Mouse (Mus musculus): ENCODE measurements around the gene Alyref. TPM values are rescaled to one million over a fixed set of nuclear protein-coding genes. Genes with fewer than 3 reads are reported as not detected.

The Alyref gene
- total and polyA plus RNA-seq, 3 experiments, result 600 to 1,072 TPM; not detected in 1

GRCm38 (mm10) chr11:120572752-120573584 is 25.2 kb downstream of the Alyref start, which contains the start of gene P4hb (continued):
- TF ChIP-seq MEF2A (IDR thresholded peaks at IDR 0.05; ENCODE audit: extremely low read depth, insufficient replicate concordance, low read depth, low read length, poor library complexity, severe bottlenecking) (peak; percentile 17; the same call in 1 of the 2 replicates), HCFC1 (IDR thresholded peaks at IDR 0.05; ENCODE audit: low read depth, low read length) (peak; percentile 83), CTCF (IDR thresholded peaks at IDR 0.05 in 2 of 3, conservative IDR thresholded peaks at IDR 0.05 in 1 of 3; ENCODE audit: control insufficient read depth in 1 of 3, insufficient read depth in 1 of 3, low read depth in 2 of 3, low read length in 3 of 3, poor library complexity in 1 of 3, severe bottlenecking in 1 of 3) (no peak; a peak in 1 of 6 replicates), SIN3A (IDR thresholded peaks at IDR 0.05; ENCODE audit: low read length) (peak; percentile 89), UBTF (IDR thresholded peaks at IDR 0.05; ENCODE audit: borderline replicate concordance, insufficient read depth, low read depth, low read length) (no peak), GATA1 (IDR thresholded peaks at IDR 0.05; ENCODE audit: low read depth, low read length) (no peak), GABPA (IDR thresholded peaks at IDR 0.05; ENCODE audit: low read depth, low read length) (no peak), KAT2A (conservative IDR thresholded peaks at IDR 0.05; ENCODE audit: low read depth, low read length) (peak; percentile 37; the same call in 1 of the 2 replicates), RAD21 (IDR thresholded peaks at IDR 0.05; ENCODE audit: low read depth, low read length) (no peak), NRF1 (IDR thresholded peaks at IDR 0.05; ENCODE audit: insufficient read depth, low read depth, low read length, poor library complexity, severe bottlenecking) (peak; percentile 86), POLR2AphosphoS2 (IDR thresholded peaks at IDR 0.05; ENCODE audit: low read length) (peak; percentile 86; the same call in 1 of the 2 replicates), JUND (IDR thresholded peaks at IDR 0.05; ENCODE audit: low read depth, low read length) (no peak), RCOR1 (IDR thresholded peaks at IDR 0.05; ENCODE audit: low read depth, low read length) (no peak), ZKSCAN1 (IDR thresholded peaks at IDR 0.05; ENCODE audit: low read depth, low read length) (no peak), CHD1 (IDR thresholded peaks at IDR 0.05; ENCODE audit: low read depth, low read length) (no peak), TAL1 (IDR thresholded peaks at IDR 0.05; ENCODE audit: low read length) (no peak), USF2 (IDR thresholded peaks at IDR 0.05; ENCODE audit: borderline replicate concordance in 1 of 2, insufficient read depth in 1 of 2, low read depth in 1 of 2, low read length in 2 of 2) (no peak), TCF12 (IDR thresholded peaks at IDR 0.05; ENCODE audit: low read depth, low read length) (peak; percentile 69)

GRCm38 (mm10) chr11:120572417-120572751 is 25.8 kb downstream of the Alyref start:
- peak overlapping the region; percentile 70 for H3K27ac ChIP-seq (ENCODE audit: control insufficient read depth, low read depth, low read length)
- H3K27me3 ChIP-seq (ENCODE audit: control insufficient read depth in 1 of 2, insufficient read depth in 2 of 2, low read length in 2 of 2), result no peaks in the 10 kb centered on the region
- no peak for TF ChIP-seq TAL1 (IDR thresholded peaks at IDR 0.05; ENCODE audit: low read length)
- TF ChIP-seq POLR2AphosphoS5 (IDR thresholded peaks at IDR 0.05; ENCODE audit: borderline replicate concordance, low read depth, low read length), result no peak
- TF ChIP-seq NRF1 (IDR thresholded peaks at IDR 0.05; ENCODE audit: insufficient read depth, low read depth, low read length, poor library complexity, severe bottlenecking), result no peak
- no peak for TF ChIP-seq CHD2 (IDR thresholded peaks at IDR 0.05; ENCODE audit: low read length)
- no peak for TF ChIP-seq ZKSCAN1 (IDR thresholded peaks at IDR 0.05; ENCODE audit: low read depth, low read length)
- TF ChIP-seq JUND (IDR thresholded peaks at IDR 0.05; ENCODE audit: low read depth, low read length), result no peak
- TF ChIP-seq GABPA (IDR thresholded peaks at IDR 0.05; ENCODE audit: low read depth, low read length), result no peak
- no peak for TF ChIP-seq ELF1 (IDR thresholded peaks at IDR 0.05; ENCODE audit: low read depth, low read length)
- no peak for TF ChIP-seq E2F4 (IDR thresholded peaks at IDR 0.05; ENCODE audit: borderline replicate concordance, low read depth, low read length)
- TF ChIP-seq KAT2A (conservative IDR thresholded peaks at IDR 0.05; ENCODE audit: low read depth, low read length), result no peak
- TF ChIP-seq MEF2A (IDR thresholded peaks at IDR 0.05; ENCODE audit: extremely low read depth, insufficient replicate concordance, low read depth, low read length, poor library complexity, severe bottlenecking), result no peak
- no peak; the same call in 1 of the 2 replicates for TF ChIP-seq CHD1 (IDR thresholded peaks at IDR 0.05; ENCODE audit: low read depth, low read length)
- peaks cover 44% of the 10 kb centered on the region for H3K79me2 ChIP-seq (ENCODE audit: control insufficient read depth, insufficient read depth, low read length, poor library complexity)
- peaks cover 15 to 28% of the 10 kb centered on the region in 2 experiments for H3K36me3 ChIP-seq (ENCODE audit: control insufficient read depth in 1 of 2, insufficient read depth in 2 of 2, low read length in 2 of 2)
- peak overlapping the region; percentile 81 for H3K9ac ChIP-seq (ENCODE audit: control insufficient read depth, low read depth, low read length, poor library complexity, severe bottlenecking)
- DNase-seq (ENCODE audit: low read depth, low spot score), result no peak
- H3K9me3 ChIP-seq (replicated peaks; ENCODE audit: insufficient read depth, low read length), result no peaks in the 10 kb centered on the region
- H3K4me1 ChIP-seq (ENCODE audit: control insufficient read depth in 1 of 2, insufficient read depth in 2 of 2, low read length in 2 of 2), result peaks cover 5 to 16% of the 10 kb centered on the region in 2 experiments
- H3K4me3 ChIP-seq (ENCODE audit: control insufficient read depth in 1 of 2, insufficient read depth in 1 of 2, low read depth in 2 of 2, low read length in 2 of 2), result peak overlapping the region; percentile 85 to 94

All from MEL (cell line).